Mouse (Mus musculus): ENCODE results near the gene Bcar3.

Bcar3 gene

GRCm38 (mm10) chr3:122433975-122434626, 140.2 kb downstream of the Bcar3 start:
- no peak for TF ChIP-seq GATA4 (IDR thresholded peaks at IDR 0.05; ENCODE audit: insufficient replicate concordance, low read length)

GRCm38 (mm10) chr3:122434983-122435935, 141.3 kb downstream of the Bcar3 start:
- TF ChIP-seq GATA4 (IDR thresholded peaks at IDR 0.05; ENCODE audit: insufficient replicate concordance, low read length) = no peak

- TF ChIP-seq GATA4 (IDR thresholded peaks at IDR 0.05; ENCODE audit: insufficient replicate concordance, low read length) = no peak
These were observed 144.3 kb downstream of the Bcar3 start for GRCm38 (mm10) chr3:122438143-122438825.

- TF ChIP-seq GATA4 (IDR thresholded peaks at IDR 0.05; ENCODE audit: insufficient replicate concordance, low read length) = no peak
These were observed 151.8 kb downstream of the Bcar3 start for GRCm38 (mm10) chr3:122445696-122446095.

GRCm38 (mm10) chr3:122446678-122447077, 152.7 kb downstream of the Bcar3 start:
- no peak for TF ChIP-seq GATA4 (IDR thresholded peaks at IDR 0.05; ENCODE audit: insufficient replicate concordance, low read length)

GRCm38 (mm10) chr3:122448196-122448595, 154.3 kb downstream of the Bcar3 start:
- no peak for TF ChIP-seq GATA4 (IDR thresholded peaks at IDR 0.05; ENCODE audit: insufficient replicate concordance, low read length)

- no peak for TF ChIP-seq GATA4 (IDR thresholded peaks at IDR 0.05; ENCODE audit: insufficient replicate concordance, low read length)
These were observed 156.1 kb downstream of the Bcar3 start for GRCm38 (mm10) chr3:122450041-122450440.

GRCm38 (mm10) chr3:122453875-122454274, 159.9 kb downstream of the Bcar3 start:
- TF ChIP-seq GATA4 (IDR thresholded peaks at IDR 0.05; ENCODE audit: insufficient replicate concordance, low read length) = no peak

GRCm38 (mm10) chr3:122456156-122456555, 162.2 kb downstream of the Bcar3 start:
- TF ChIP-seq GATA4 (IDR thresholded peaks at IDR 0.05; ENCODE audit: insufficient replicate concordance, low read length) = no peak

- no peak for TF ChIP-seq GATA4 (IDR thresholded peaks at IDR 0.05; ENCODE audit: insufficient replicate concordance, low read length)
These were observed 162.9 kb downstream of the Bcar3 start for GRCm38 (mm10) chr3:122456807-122457206.

GRCm38 (mm10) chr3:122457723-122458122, 163.8 kb downstream of the Bcar3 start:
- TF ChIP-seq GATA4 (IDR thresholded peaks at IDR 0.05; ENCODE audit: insufficient replicate concordance, low read length) = no peak

GRCm38 (mm10) chr3:122458743-122459142, 164.8 kb downstream of the Bcar3 start:
- TF ChIP-seq GATA4 (IDR thresholded peaks at IDR 0.05; ENCODE audit: insufficient replicate concordance, low read length) = no peak

- no peak for TF ChIP-seq GATA4 (IDR thresholded peaks at IDR 0.05; ENCODE audit: insufficient replicate concordance, low read length)
These were observed 167.0 kb downstream of the Bcar3 start for GRCm38 (mm10) chr3:122460848-122461511.

- no peak for TF ChIP-seq GATA4 (IDR thresholded peaks at IDR 0.05; ENCODE audit: insufficient replicate concordance, low read length)
These were observed 167.6 kb downstream of the Bcar3 start for GRCm38 (mm10) chr3:122461512-122461881.
